Mouse (Mus musculus): ENCODE results near the gene Nadk. TPM values are rescaled to one million over a fixed set of nuclear protein-coding genes. Genes with fewer than 3 reads are reported as not detected.

Gene Nadk
- polyA plus RNA-seq, 1 experiment from 2014 or later: 70.9 TPM

- no peak overlapping the region for H3K9ac ChIP-seq (replicated peaks; ENCODE audit: low read depth)
- ATAC-seq (no peak), DNase-seq (ENCODE audit: low spot score) (no peak)
- 89% methylated on average over 2 of the region's 2 CpGs for WGBS
- H3K27me3 ChIP-seq (replicated peaks; ENCODE audit: insufficient read depth, low read length): no peaks in the 10 kb centered on the region
- H3K4me3 ChIP-seq (ENCODE audit: low read depth, low read length): no peak overlapping the region
- H3K36me3 ChIP-seq (ENCODE audit: insufficient read depth, low read length): peaks cover 10% of the 10 kb centered on the region; the same call in 1 of the 2 replicates
- no peaks in the 10 kb centered on the region for H3K9me3 ChIP-seq (ENCODE audit: low read length)
- no peak overlapping the region for H3K4me2 ChIP-seq (replicated peaks; ENCODE audit: low read depth, low read length)
- no peak for TF ChIP-seq CTCF (IDR thresholded peaks at IDR 0.05)
- TF ChIP-seq EP300 (IDR thresholded peaks at IDR 0.05): no peak
- H3K27ac ChIP-seq (ENCODE audit: low read length): no peak overlapping the region
- no peaks in the 10 kb centered on the region for H3K4me1 ChIP-seq (ENCODE audit: insufficient read depth, low read depth, low read length)
Measured at GRCm38 (mm10) chr4:155573155-155573554, 11.0 kb downstream of the Nadk start.

- TF ChIP-seq EP300 (IDR thresholded peaks at IDR 0.05): no peak
- TF ChIP-seq CTCF (IDR thresholded peaks at IDR 0.05): no peak
- WGBS: 95% methylated on average over 9 of the region's 9 CpGs
- no peaks in the 10 kb centered on the region for H3K27me3 ChIP-seq (replicated peaks; ENCODE audit: insufficient read depth, low read length)
- H3K4me3 ChIP-seq (ENCODE audit: low read depth, low read length): no peak overlapping the region
- DNase-seq (ENCODE audit: low spot score) (no peak), ATAC-seq (no peak)
- H3K9ac ChIP-seq (replicated peaks; ENCODE audit: low read depth): no peak overlapping the region
- H3K36me3 ChIP-seq (ENCODE audit: insufficient read depth, low read length): peaks cover 10% of the 10 kb centered on the region; the same call in 1 of the 2 replicates
- no peak overlapping the region for H3K27ac ChIP-seq (ENCODE audit: low read length)
- no peaks in the 10 kb centered on the region for H3K9me3 ChIP-seq (ENCODE audit: low read length)
- no peaks in the 10 kb centered on the region for H3K4me1 ChIP-seq (ENCODE audit: insufficient read depth, low read depth, low read length)
- no peak overlapping the region for H3K4me2 ChIP-seq (replicated peaks; ENCODE audit: low read depth, low read length)
Measured at GRCm38 (mm10) chr4:155573876-155574275, 11.7 kb downstream of the Nadk start.

GRCm38 (mm10) chr4:155574931-155575330 lies 12.8 kb downstream of the Nadk start:
- TF ChIP-seq EP300 (IDR thresholded peaks at IDR 0.05) (no peak), CTCF (IDR thresholded peaks at IDR 0.05) (no peak)
- 78% methylated on average over 11 of the region's 11 CpGs for WGBS

DNA sequence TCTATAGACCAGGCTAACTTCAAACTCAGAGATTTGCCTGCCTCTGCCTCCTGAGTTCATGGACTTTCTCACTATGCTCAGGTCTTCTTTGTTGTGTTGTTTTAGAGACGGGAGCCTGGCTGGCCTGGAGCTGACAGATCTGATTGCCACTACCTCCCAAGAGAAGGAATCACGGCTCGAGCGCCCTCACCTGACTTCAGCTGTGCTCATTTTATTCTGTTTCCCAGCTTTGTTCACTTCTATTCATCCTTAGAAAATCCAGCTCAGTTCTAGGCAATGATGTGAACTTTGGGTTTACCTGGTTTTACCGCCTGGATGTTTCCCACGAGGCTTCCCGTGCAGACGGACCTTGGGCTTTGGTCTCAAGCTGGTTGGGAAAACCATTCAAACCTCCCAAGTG lies 13.3 kb downstream of the Nadk start:
- Histone ChIP-seq H3K4me1 (ENCODE audit: insufficient read depth, low read depth, low read length) (no peaks in the 10 kb centered on the region), H3K27me3 (replicated peaks; ENCODE audit: insufficient read depth, low read length) (no peaks in the 10 kb centered on the region), H3K9me3 (ENCODE audit: low read length) (no peaks in the 10 kb centered on the region), H3K4me3 (ENCODE audit: low read depth, low read length) (no peak overlapping the region), H3K36me3 (ENCODE audit: insufficient read depth, low read length) (peaks cover 16% of the 10 kb centered on the region; the same call in 1 of the 2 replicates), H3K27ac (ENCODE audit: low read length) (no peak overlapping the region), H3K9ac (replicated peaks; ENCODE audit: low read depth) (no peak overlapping the region), H3K4me2 (replicated peaks; ENCODE audit: low read depth, low read length) (no peak overlapping the region)
- no peak for ATAC-seq
- DNase-seq (ENCODE audit: low spot score): no peak
- WGBS: 87% methylated on average over 8 of the region's 8 CpGs
- no peak for TF ChIP-seq CTCF (IDR thresholded peaks at IDR 0.05)
- TF ChIP-seq EP300 (IDR thresholded peaks at IDR 0.05): no peak

More at GRCm38 (mm10) chr4:155574931-155575330, 12.8 kb downstream of the Nadk start:
- Histone ChIP-seq H3K4me3 (ENCODE audit: low read depth, low read length) (no peak overlapping the region), H3K4me1 (ENCODE audit: insufficient read depth, low read depth, low read length) (no peaks in the 10 kb centered on the region), H3K36me3 (ENCODE audit: insufficient read depth, low read length) (peaks cover 16% of the 10 kb centered on the region; the same call in 1 of the 2 replicates), H3K9ac (replicated peaks; ENCODE audit: low read depth) (no peak overlapping the region), H3K9me3 (ENCODE audit: low read length) (no peaks in the 10 kb centered on the region), H3K27ac (ENCODE audit: low read length) (no peak overlapping the region), H3K4me2 (replicated peaks; ENCODE audit: low read depth, low read length) (no peak overlapping the region), H3K27me3 (replicated peaks; ENCODE audit: insufficient read depth, low read length) (no peaks in the 10 kb centered on the region)
- ATAC-seq (no peak), DNase-seq (ENCODE audit: low spot score) (no peak)

DNA sequence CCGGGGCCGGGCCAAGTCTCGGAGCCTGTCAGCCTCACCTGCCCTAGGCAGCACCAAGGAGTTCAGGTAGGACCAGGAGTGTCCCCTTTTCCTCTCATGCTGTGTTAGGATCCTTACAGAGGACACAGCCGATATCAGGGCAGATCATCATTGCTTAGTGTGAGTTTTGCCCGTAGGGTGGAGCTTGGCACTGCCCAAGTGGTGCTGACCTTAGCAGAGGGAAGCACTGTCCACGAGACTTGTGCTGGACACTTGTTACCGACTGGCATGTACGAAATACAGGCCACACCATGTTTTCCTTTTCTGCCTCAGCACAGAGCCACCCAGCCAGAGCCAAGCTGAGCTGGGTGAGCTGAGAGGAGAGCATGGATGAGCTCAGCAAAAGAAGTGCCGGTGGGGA lies 15.0 kb downstream of the Nadk start:
- Histone ChIP-seq H3K9me3 (ENCODE audit: low read length) (no peaks in the 10 kb centered on the region), H3K27me3 (replicated peaks; ENCODE audit: insufficient read depth, low read length) (no peaks in the 10 kb centered on the region), H3K36me3 (ENCODE audit: insufficient read depth, low read length) (peaks cover 16% of the 10 kb centered on the region; the same call in 1 of the 2 replicates), H3K27ac (ENCODE audit: low read length) (no peak overlapping the region), H3K4me2 (replicated peaks; ENCODE audit: low read depth, low read length) (no peak overlapping the region), H3K9ac (replicated peaks; ENCODE audit: low read depth) (no peak overlapping the region), H3K4me1 (ENCODE audit: insufficient read depth, low read depth, low read length) (no peaks in the 10 kb centered on the region), H3K4me3 (ENCODE audit: low read depth, low read length) (no peak overlapping the region)
- ATAC-seq: no peak
- TF ChIP-seq CTCF (IDR thresholded peaks at IDR 0.05) (no peak), EP300 (IDR thresholded peaks at IDR 0.05) (no peak)
- 90% methylated on average over 9 of the region's 9 CpGs for WGBS
- DNase-seq (ENCODE audit: low spot score): no peak

GRCm38 (mm10) chr4:155577741-155578140 lies 15.6 kb downstream of the Nadk start:
- no peak overlapping the region for H3K27ac ChIP-seq (ENCODE audit: low read length)
- H3K27me3 ChIP-seq (replicated peaks; ENCODE audit: insufficient read depth, low read length): no peaks in the 10 kb centered on the region
- no peak overlapping the region for H3K4me3 ChIP-seq (ENCODE audit: low read depth, low read length)
- 82% methylated on average over 5 of the region's 5 CpGs for WGBS
- H3K4me2 ChIP-seq (replicated peaks; ENCODE audit: low read depth, low read length): no peak overlapping the region
- no peak overlapping the region for H3K9ac ChIP-seq (replicated peaks; ENCODE audit: low read depth)
- no peaks in the 10 kb centered on the region for H3K9me3 ChIP-seq (ENCODE audit: low read length)
- H3K36me3 ChIP-seq (ENCODE audit: insufficient read depth, low read length): peaks cover 16% of the 10 kb centered on the region; the same call in 1 of the 2 replicates
- ATAC-seq: no peak
- no peaks in the 10 kb centered on the region for H3K4me1 ChIP-seq (ENCODE audit: insufficient read depth, low read depth, low read length)
- TF ChIP-seq EP300 (IDR thresholded peaks at IDR 0.05) (no peak), CTCF (IDR thresholded peaks at IDR 0.05) (no peak)
- no peak for DNase-seq (ENCODE audit: low spot score)

Measured in lung, postnatal 0 days (tissue).